Mouse (Mus musculus) kidney, adult 2 months (tissue): ENCODE measurements around the gene Fam102b.

Experiments
- CTCF ChIP-seq: fragments of 200-500 bp; conservative IDR thresholded peaks from 2 replicates; pipeline ENCODE4 v1.5.1; 2011; ENCODE audit warnings: low read depth, mild to moderate bottlenecking, control low read depth, low read length, moderate library complexity, mixed read lengths; ENCODE audit not compliant: insufficient read depth, insufficient read length
- POLR2A ChIP-seq: fragments of 200-500 bp; IDR thresholded peaks from one replicate; pipeline ENCODE4 v1.6.1; 2011; ENCODE audit warnings: low read depth, low read length, control low read depth

- TF ChIP-seq CTCF (no peak), POLR2A (no peak)
Measured at GRCm38 (mm10) chr3:108999173-108999572, 28.2 kb downstream of the Fam102b start.
